Mouse (Mus musculus) lung, adult 2 months (tissue): ENCODE results near the gene Lrrc55.

ENCODE experiments used
- CTCF ChIP-seq: fragments of 200-500 bp; IDR thresholded peaks from 2 replicates; pipeline ENCODE4 v1.5.1; 2011; ENCODE audit warnings: mild to moderate bottlenecking, low read length, control low read depth; ENCODE audit not compliant: insufficient read depth
- POLR2A ChIP-seq: fragments of 200-500 bp; IDR thresholded peaks from 2 replicates; pipeline ENCODE4 v1.6.1; 2011; ENCODE audit warnings: low read depth, mild to moderate bottlenecking, control low read depth, low read length, borderline replicate concordance; ENCODE audit errors: extremely low read depth

GRCm38 (mm10) chr2:85194566-85194965, 2.4 kb downstream of the Lrrc55 start:
- TF ChIP-seq POLR2A (no peak), CTCF (no peak)
